ENCODE assay signal across 11 mouse cellular contexts in genomic region chr12:113276355-113276942, GRCm38 (mm10).
DNase-seq lines count a peak whose midpoint lies in the region; ATAC-seq lines count a peak whose summit lies in the region.
"Had no signal": no experiment of that assay in that cellular context is flagged by ENCODE, and none has a peak within 500 bp of the region (broad histone marks: within the 10 kb centered on the region; RNA-seq: fewer than 3 reads in every experiment).

No protein-coding gene starts in this region.

- H3K4me1 ChIP-seq in hindbrain, embryonic 11.5 days (replicated peaks; ENCODE audit: control insufficient read depth, insufficient read depth, low read length): no peaks in the 10 kb centered on the region
- no peaks in the 10 kb centered on the region; the same call in 1 of the 2 replicates for H3K4me1 ChIP-seq in hindbrain, embryonic 10.5 days (replicated peaks)
- H3K4me1 ChIP-seq in hindbrain, embryonic 14.5 days (replicated peaks; ENCODE audit: control insufficient read depth, insufficient read depth, low read length): no peaks in the 10 kb centered on the region

- no peaks in the 10 kb centered on the region for H3K36me3 ChIP-seq in hindbrain, embryonic 11.5 days (ENCODE audit: control insufficient read depth, insufficient read depth, low read length)
- H3K36me3 ChIP-seq in hindbrain, embryonic 10.5 days: no peaks in the 10 kb centered on the region
- no peaks in the 10 kb centered on the region for H3K36me3 ChIP-seq in hindbrain, embryonic 14.5 days (replicated peaks; ENCODE audit: control insufficient read depth, insufficient read depth)

- DNase-seq in hindbrain, embryonic 11.5 days (ENCODE audit: low spot score): no peak
- no peak for DNase-seq in hindbrain, embryonic 10.5 days (ENCODE audit: low spot score)
- peak; percentile 8 for DNase-seq in ZHBTc4 (ENCODE audit: low read depth, low spot score)
- no peak for DNase-seq in hindbrain, embryonic 14.5 days (ENCODE audit: low spot score)
- DNase-seq in gastrocnemius, adult 18-20 months (ENCODE audit: low spot score): no peak
- DNase-seq in embryo, embryonic 11 days: no peak
- no peak for DNase-seq in spleen, postnatal 14 days (ENCODE audit: low spot score in 2 of 2)
- DNase-seq: cerebellum, adult 11-12 months; right cerebral cortex, adult 18-20 months had no signal

- peak; percentile 44 for ATAC-seq in hindbrain, embryonic 11.5 days (ENCODE audit: low FRiP score)
- ATAC-seq in hindbrain, embryonic 14.5 days (ENCODE audit: low FRiP score): peak; percentile 49
- 0 out of 2 replicates have a peak, but pooled peaks have one; percentile 5 for ATAC-seq in megakaryocyte-erythroid progenitor cell, adult 5-6 weeks (replicated peaks; ENCODE audit: low FRiP score, low TSS enrichment, poor library complexity, severe bottlenecking)

- H3K27ac ChIP-seq in hindbrain, embryonic 11.5 days (ENCODE audit: low read depth, low read length): no peak overlapping the region
- no peak overlapping the region for H3K27ac ChIP-seq in hindbrain, embryonic 10.5 days
- H3K27ac ChIP-seq in hindbrain, embryonic 14.5 days: no peak overlapping the region

- no peak overlapping the region for H3K9ac ChIP-seq in hindbrain, embryonic 11.5 days (ENCODE audit: low read depth, low read length)
- H3K9ac ChIP-seq in hindbrain, embryonic 14.5 days: no peak overlapping the region

- H3K4me2 ChIP-seq in hindbrain, embryonic 11.5 days (replicated peaks; ENCODE audit: low read depth, low read length): no peak overlapping the region
- no peak overlapping the region for H3K4me2 ChIP-seq in hindbrain, embryonic 14.5 days (replicated peaks)

- no peak overlapping the region for H3K4me3 ChIP-seq in hindbrain, embryonic 11.5 days (ENCODE audit: low read depth, low read length)
- H3K4me3 ChIP-seq in hindbrain, embryonic 10.5 days: no peak overlapping the region
- no peak overlapping the region for H3K4me3 ChIP-seq in hindbrain, embryonic 14.5 days (replicated peaks; ENCODE audit: low read length)

- 72% methylated on average over 1 of the region's 1 CpGs for WGBS in hindbrain, embryonic 11.5 days
- 85% methylated on average over 1 of the region's 1 CpGs for WGBS in hindbrain, embryonic 10.5 days
- 80% methylated on average over 1 of the region's 1 CpGs for WGBS in hindbrain, embryonic 14.5 days

- H3K9me3 ChIP-seq in hindbrain, embryonic 11.5 days (ENCODE audit: control insufficient read depth, low read length): no peaks in the 10 kb centered on the region
- no peaks in the 10 kb centered on the region for H3K9me3 ChIP-seq in hindbrain, embryonic 10.5 days
- no peaks in the 10 kb centered on the region for H3K9me3 ChIP-seq in hindbrain, embryonic 14.5 days (ENCODE audit: control insufficient read depth, low read length)

- H3K27me3 ChIP-seq in hindbrain, embryonic 11.5 days (ENCODE audit: control insufficient read depth, insufficient read depth, low read length): no peaks in the 10 kb centered on the region
- no peaks in the 10 kb centered on the region for H3K27me3 ChIP-seq in hindbrain, embryonic 10.5 days (ENCODE audit: insufficient read depth, poor library complexity, severe bottlenecking)
- H3K27me3 ChIP-seq in hindbrain, embryonic 14.5 days (ENCODE audit: control insufficient read depth, insufficient read depth, low read length): no peaks in the 10 kb centered on the region
- H3K27me3 ChIP-seq: CH12.LX had no signal
